Mouse (Mus musculus) lung, postnatal 4 days (tissue): ENCODE measurements around the gene Nell2.

Experiments used
- DNase-seq, 2 experiments: peaks; one replicate each; pipeline ENCODE4 v3.0.0; 2021

The Nell2 gene

GRCm38 (mm10) chr15:95081654-95082053 lies 446.7 kb downstream of the Nell2 start:
- DNase-seq = no peak

GRCm38 (mm10) chr15:95075356-95075755 lies 453.0 kb downstream of the Nell2 start:
- no peak for DNase-seq

GRCm38 (mm10) chr15:95070881-95071280 lies 457.5 kb downstream of the Nell2 start:
- DNase-seq = no peak

- no peak for DNase-seq
Measured at GRCm38 (mm10) chr15:95068799-95069198, 459.6 kb downstream of the Nell2 start.

GRCm38 (mm10) chr15:95068023-95068422 lies 460.3 kb downstream of the Nell2 start:
- DNase-seq = no peak

GRCm38 (mm10) chr15:95055081-95055650 lies 473.2 kb downstream of the Nell2 start:
- no peak for DNase-seq

GRCm38 (mm10) chr15:95049171-95049729 lies 479.1 kb downstream of the Nell2 start:
- no peak for DNase-seq

- no peak for DNase-seq
Measured at GRCm38 (mm10) chr15:95047486-95047885, 480.9 kb downstream of the Nell2 start.

GRCm38 (mm10) chr15:95044011-95044410 lies 484.3 kb downstream of the Nell2 start:
- no peak for DNase-seq

- no peak for DNase-seq
Measured at GRCm38 (mm10) chr15:95042437-95042836, 485.9 kb downstream of the Nell2 start.

- DNase-seq = no peak
Measured at GRCm38 (mm10) chr15:95029487-95029875, 498.9 kb downstream of the Nell2 start.

- DNase-seq = no peak
Measured at GRCm38 (mm10) chr15:95028862-95029486, 499.4 kb downstream of the Nell2 start.
